Mouse (Mus musculus) liver, embryonic 16.5 days (tissue): ENCODE measurements around the gene Arhgdia. TPM values are rescaled to one million over a fixed set of nuclear protein-coding genes. Genes with fewer than 3 reads are reported as not detected.
A peak's percentile ranks its signal among the peaks of the same experiment; 100 is the strongest.

Experiments
- ATAC-seq: fragments of 200-750 bp; cut with Nextera tagmentation; 2 replicates; pipeline ENCODE4 v1.8.0; 2017; ENCODE audit warnings: low read depth, mild to moderate bottlenecking, moderate number of reproducible peaks, moderate library complexity
- H3K27ac ChIP-seq: fragments of 300-500 bp; sonication (generic); 2 replicates; pipeline ENCODE4 v1.5.1; 2014; ENCODE audit warnings: mild to moderate bottlenecking, low read length
- H3K27me3 ChIP-seq: fragments of 300-500 bp; sonication (generic); 2 replicates; pipeline ENCODE4 v1.6.1; 2014; ENCODE audit warnings: low read depth, low read length, mixed read lengths; ENCODE audit not compliant: control insufficient read depth, insufficient read depth
- H3K36me3 ChIP-seq: fragments of 300-500 bp; sonication (generic); 2 replicates; pipeline ENCODE4 v1.6.1; 2014; ENCODE audit warnings: mild to moderate bottlenecking; ENCODE audit not compliant: control insufficient read depth, insufficient read depth
- H3K4me1 ChIP-seq: fragments of 300-500 bp; sonication (generic); 2 replicates; pipeline ENCODE4 v1.6.1; 2014; ENCODE audit warnings: low read depth, low read length, mixed read lengths; ENCODE audit not compliant: control insufficient read depth
- H3K4me2 ChIP-seq: fragments of 300-500 bp; sonication (generic); 2 replicates; pipeline ENCODE4 v1.6.1; 2014; ENCODE audit warnings: low read depth, low read length, mixed read lengths
- H3K4me3 ChIP-seq: fragments of 300-500 bp; sonication (generic); 2 replicates; pipeline ENCODE4 v1.5.1; 2014; ENCODE audit warnings: low read depth, mild to moderate bottlenecking, low read length
- H3K9ac ChIP-seq: fragments of 300-500 bp; sonication (generic); 2 replicates; pipeline ENCODE4 v1.6.1; 2014; ENCODE audit warnings: low read depth, low read length
- H3K9me3 ChIP-seq: fragments of 300-500 bp; sonication (generic); replicated peaks from 2 replicates; pipeline ENCODE4 v1.6.1; 2016; ENCODE audit warnings: low read length; ENCODE audit not compliant: control insufficient read depth
- WGBS: fragments of 180-500 bp; shearing (Covaris S2); extraction: QIAGEN DNeasy Blood & Tissue Kit; methylation state at CpG from one replicate; pipeline ENCODE4 v1.1.7; 2014; ENCODE audit not compliant: insufficient replicate concordance; 5-methylcytosine and 5-hydroxymethylcytosine counted together
- polyA plus RNA-seq: library from polyadenylated mRNA; unstranded; fragments of >200 nt; fragmentation: Nextera tagmentation; extraction: Ambion mirVana; gene quantifications from 2 replicates; pipeline ENCODE4 v1.2.1, GENCODE M21; 2015

The Arhgdia gene
- polyA plus RNA-seq, 1 experiment from 2014 or later, result 205 TPM

DNA sequence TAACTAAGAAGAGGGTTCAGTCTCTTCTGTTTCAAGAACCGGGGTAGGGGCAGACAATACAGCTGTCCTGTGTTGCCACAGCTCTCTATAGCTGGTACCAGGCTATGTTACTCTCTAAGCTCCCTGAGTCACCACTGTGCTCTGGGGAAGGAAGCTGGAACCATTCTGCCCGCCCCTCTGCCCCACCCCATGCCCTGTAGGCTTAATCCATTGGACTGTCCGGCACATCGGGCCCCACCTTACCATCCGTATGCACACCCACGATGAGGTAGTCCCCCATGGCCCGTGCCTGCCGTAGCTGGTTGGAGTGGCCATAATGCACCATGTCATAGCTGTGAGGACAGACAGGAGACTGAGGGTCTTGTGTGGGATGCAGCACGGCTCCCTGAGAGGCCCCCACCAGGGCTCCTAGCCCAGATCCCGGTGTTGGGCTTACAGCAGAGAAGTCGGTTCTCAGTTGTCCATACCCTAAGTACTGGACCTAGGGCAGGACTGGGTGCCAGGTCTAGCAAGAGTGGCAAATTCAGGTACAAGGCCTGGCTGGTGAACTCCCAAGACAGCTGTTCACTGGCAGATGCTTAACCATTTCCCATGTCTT is 34.3 kb upstream of the Arhgdia start:
- peaks cover 32% of the 10 kb centered on the region for H3K4me1 ChIP-seq
- H3K4me3 ChIP-seq, result peak overlapping the region; percentile 16
- H3K9me3 ChIP-seq, result no peaks in the 10 kb centered on the region
- H3K27me3 ChIP-seq, result no peaks in the 10 kb centered on the region
- H3K9ac ChIP-seq, result peak overlapping the region; percentile 28; the same call in 1 of the 2 replicates
- 77% methylated on average over 11 of the region's 11 CpGs for WGBS
- H3K4me2 ChIP-seq, result peak overlapping the region; percentile 90
- no peak for ATAC-seq
- no peak overlapping the region; the same call in 1 of the 2 replicates for H3K27ac ChIP-seq
- H3K36me3 ChIP-seq, result peaks cover 46% of the 10 kb centered on the region

DNA sequence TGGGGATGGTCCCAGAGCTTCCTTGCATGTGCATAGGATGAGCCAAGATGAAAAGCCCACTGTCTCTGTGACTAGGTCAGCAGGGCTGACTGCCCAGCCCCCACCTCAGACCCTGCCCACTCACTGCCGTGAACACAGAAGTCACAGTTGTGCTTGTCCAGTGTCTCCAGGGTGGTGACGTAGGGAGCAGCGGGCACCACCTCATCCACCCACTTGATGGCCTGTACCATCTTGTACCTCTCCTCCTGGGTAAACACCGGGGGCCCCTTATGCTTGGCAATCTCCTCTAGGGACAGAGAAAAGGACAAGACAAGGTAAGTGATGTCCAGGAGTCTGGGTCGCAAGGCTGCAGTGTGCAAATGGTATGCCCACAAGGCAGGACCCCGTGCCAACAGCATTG is 33.7 kb upstream of the Arhgdia start:
- no peak overlapping the region for H3K27ac ChIP-seq
- H3K9ac ChIP-seq, result no peak overlapping the region
- WGBS, result 85% methylated on average over 6 of the region's 6 CpGs
- no peak overlapping the region for H3K4me2 ChIP-seq
- H3K27me3 ChIP-seq, result no peaks in the 10 kb centered on the region
- H3K4me3 ChIP-seq, result no peak overlapping the region
- peaks cover 40% of the 10 kb centered on the region for H3K36me3 ChIP-seq
- no peak for ATAC-seq
- H3K9me3 ChIP-seq, result no peaks in the 10 kb centered on the region
- peaks cover 32% of the 10 kb centered on the region for H3K4me1 ChIP-seq

DNA sequence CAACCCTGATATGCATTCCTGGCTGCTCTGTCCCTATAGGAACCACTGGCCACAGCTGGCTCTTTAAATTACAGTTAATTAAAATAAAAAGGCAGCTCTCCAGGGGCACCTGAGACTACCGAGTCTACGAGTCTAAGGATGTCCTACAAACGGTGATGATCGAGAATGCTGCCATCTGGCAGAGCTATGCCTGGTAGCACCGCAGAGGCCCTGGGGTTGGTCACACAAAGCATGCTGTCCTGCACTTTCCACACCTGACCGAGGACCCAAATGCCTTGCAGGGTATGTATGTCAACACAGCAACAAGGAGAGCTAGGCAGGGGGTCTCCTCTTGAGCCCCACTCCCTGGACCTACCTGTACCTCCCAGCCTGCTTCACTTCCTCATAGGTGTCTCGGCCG is 32.6 kb upstream of the Arhgdia start:
- Histone ChIP-seq H3K27ac (no peak overlapping the region), H3K9ac (no peak overlapping the region), H3K4me3 (no peak overlapping the region), H3K9me3 (no peaks in the 10 kb centered on the region), H3K4me1 (peaks cover 40% of the 10 kb centered on the region), H3K4me2 (no peak overlapping the region), H3K27me3 (no peaks in the 10 kb centered on the region), H3K36me3 (peaks cover 29% of the 10 kb centered on the region)
- no peak for ATAC-seq
- 83% methylated on average over 8 of the region's 8 CpGs for WGBS

DNA sequence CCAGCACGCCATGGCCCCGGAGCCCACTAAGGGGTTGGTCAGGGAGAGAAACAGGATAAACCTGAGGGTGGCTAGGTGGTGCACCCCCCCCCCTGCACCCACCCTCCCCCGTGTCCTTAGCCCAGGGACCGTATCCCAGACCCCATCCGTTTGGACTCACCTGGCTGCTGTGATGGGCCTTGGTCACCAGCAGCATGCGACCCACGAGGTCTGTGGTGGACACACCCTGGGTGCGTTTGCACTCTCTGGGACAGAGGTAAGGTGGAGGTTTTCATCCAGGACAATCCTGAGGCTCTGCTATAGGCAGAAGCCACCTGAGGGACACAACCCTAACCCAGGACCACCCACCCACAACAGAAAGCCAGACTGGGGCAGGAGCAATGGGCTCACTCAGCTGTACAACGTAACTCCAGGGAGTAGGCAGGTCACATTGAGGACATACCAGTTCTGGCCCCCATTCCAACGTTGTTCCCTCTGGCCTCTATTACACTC is 32.1 kb upstream of the Arhgdia start:
- Histone ChIP-seq H3K4me2 (no peak overlapping the region), H3K4me3 (no peak overlapping the region), H3K36me3 (peaks cover 24% of the 10 kb centered on the region), H3K27ac (no peak overlapping the region), H3K9ac (no peak overlapping the region), H3K27me3 (peaks cover 1% of the 10 kb centered on the region), H3K4me1 (peaks cover 37% of the 10 kb centered on the region), H3K9me3 (no peaks in the 10 kb centered on the region)
- ATAC-seq, result no peak
- 83% methylated on average over 10 of the region's 10 CpGs for WGBS

DNA sequence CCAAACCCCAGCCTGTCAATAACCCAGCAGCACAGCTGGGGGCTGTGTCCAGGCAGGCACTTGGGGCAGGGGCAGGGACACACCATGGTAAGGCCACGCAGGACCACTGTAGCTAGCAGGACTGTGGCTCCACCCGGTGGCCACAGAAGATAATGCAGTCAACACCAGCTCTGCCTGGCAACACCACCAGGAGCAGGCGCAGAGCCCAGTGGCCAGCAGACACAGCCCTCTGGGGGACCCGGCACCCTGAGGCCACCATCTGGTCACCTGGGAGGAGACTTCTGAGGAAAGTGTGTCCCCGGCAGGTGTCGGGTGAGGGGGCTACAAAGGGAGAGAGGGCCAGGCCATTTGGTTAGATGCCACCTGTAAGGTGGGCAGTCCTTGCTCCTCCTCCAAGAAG is 31.3 kb upstream of the Arhgdia start:
- 0 out of 2 replicates have a peak, but pooled peaks have one; percentile 9 for ATAC-seq
- no peak overlapping the region for H3K27ac ChIP-seq
- H3K9ac ChIP-seq, result no peak overlapping the region
- no peak overlapping the region for H3K4me3 ChIP-seq
- peaks cover 5% of the 10 kb centered on the region for H3K27me3 ChIP-seq
- H3K4me2 ChIP-seq, result no peak overlapping the region
- H3K4me1 ChIP-seq, result peaks cover 30% of the 10 kb centered on the region
- peaks cover 19% of the 10 kb centered on the region for H3K36me3 ChIP-seq
- WGBS, result 34% methylated on average over 6 of the region's 6 CpGs
- no peaks in the 10 kb centered on the region for H3K9me3 ChIP-seq

DNA sequence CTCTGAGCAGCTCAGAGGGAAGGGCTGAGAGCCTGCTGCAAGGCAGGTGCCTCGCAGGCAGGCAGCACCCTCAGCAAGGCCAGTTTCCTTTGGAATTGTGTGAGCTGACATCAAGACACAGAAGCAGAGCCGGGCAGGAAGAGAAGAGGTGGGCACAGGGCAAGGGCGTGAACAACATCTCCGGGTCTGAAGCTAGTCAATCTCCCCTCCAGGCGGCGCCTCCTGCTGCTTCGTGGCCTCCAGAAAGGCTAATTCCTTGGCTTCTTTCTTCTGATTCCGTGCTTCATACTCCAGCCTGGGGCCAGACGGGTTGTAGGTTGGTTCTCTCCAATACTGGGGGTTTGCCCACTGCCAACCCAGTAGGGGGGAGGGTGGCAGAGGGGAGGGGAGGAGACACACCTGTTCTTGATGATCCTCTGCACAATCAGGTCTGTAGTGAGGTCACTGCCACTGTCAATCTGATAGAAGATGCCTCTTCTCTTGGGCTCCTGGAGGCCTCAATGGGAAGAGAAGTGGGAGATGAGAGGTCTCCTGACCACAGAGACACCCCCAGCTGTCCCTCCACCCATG is 29.1 kb upstream of the Arhgdia start:
- Histone ChIP-seq H3K9me3 (no peaks in the 10 kb centered on the region), H3K9ac (no peak overlapping the region), H3K4me1 (peaks cover 12% of the 10 kb centered on the region), H3K36me3 (peaks cover 19% of the 10 kb centered on the region), H3K4me2 (no peak overlapping the region), H3K4me3 (no peak overlapping the region), H3K27me3 (peaks cover 5% of the 10 kb centered on the region), H3K27ac (no peak overlapping the region)
- no peak for ATAC-seq
- 75% methylated on average over 9 of the region's 9 CpGs for WGBS

DNA sequence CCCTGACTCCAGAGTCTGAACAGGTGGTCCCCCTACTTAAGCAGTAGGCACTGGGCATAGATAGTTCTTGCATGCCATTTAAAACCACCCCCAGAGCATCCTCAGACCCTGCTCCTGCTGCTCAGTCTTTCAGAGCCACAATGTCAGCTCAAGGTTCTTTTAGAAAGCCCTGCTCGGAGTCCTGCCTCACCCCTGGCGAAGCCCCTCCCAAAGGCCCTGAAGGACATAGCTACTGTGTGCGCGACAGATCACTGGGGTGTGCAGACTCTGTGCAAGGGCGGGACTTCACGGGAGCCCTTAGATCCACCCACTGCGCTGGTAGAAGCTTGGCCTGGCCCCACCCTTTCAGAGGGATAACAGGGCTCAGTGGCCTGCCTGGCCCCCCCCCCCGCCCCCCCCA is 27.8 kb upstream of the Arhgdia start:
- H3K27me3 ChIP-seq, result peaks cover 5% of the 10 kb centered on the region
- H3K4me2 ChIP-seq, result peak overlapping the region; percentile 59; the same call in 1 of the 2 replicates
- H3K9me3 ChIP-seq, result no peaks in the 10 kb centered on the region
- 26% methylated on average over 8 of the region's 8 CpGs for WGBS
- H3K4me1 ChIP-seq, result peaks cover 11% of the 10 kb centered on the region
- no peak overlapping the region for H3K9ac ChIP-seq
- no peak overlapping the region for H3K27ac ChIP-seq
- no peak overlapping the region for H3K4me3 ChIP-seq
- peaks cover 19% of the 10 kb centered on the region for H3K36me3 ChIP-seq
- peak; percentile 61 for ATAC-seq

DNA sequence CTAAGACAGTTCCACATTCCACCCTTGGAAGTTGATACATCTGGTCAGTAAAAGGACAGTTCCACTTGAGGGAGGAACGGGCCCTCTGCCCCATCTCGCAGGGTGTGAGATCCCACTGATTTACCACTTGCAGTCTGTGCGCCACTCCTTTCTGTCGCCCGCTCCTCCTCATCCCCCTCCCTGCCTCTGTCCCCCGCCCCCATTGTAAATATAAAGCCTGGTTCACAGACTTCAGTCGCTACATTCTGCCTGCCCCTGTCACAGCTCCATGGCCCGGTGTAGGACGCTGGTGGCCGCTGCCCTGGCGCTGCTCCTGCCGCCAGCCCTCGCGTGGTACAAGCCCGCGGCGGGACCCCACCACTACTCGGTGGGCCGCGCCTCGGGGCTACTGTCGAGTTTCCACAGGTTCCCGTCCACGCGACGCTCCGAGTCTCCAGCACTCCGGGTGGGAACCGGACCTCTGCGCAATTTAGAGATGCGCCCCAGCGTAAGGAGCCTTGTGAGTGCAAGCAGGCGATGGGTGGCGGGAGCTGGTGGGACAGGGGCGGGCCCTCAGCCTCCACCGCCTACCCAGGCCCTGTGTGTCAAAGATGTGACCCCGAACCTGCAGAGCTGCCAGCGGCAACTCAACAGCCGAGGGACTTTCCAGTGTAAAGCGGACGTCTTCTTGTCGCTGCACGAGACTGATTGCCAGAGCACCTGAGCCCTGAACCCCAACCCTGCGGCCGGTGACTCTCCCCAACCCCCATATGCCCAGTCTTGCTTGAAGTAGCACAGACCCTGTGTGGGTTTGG is 27.0 kb upstream of the Arhgdia start, which contains the start of gene Npb:
Gene Npb, plus strand, starts transcription at position 237 of the 794 bp plus-strand sequence.
- WGBS, result 16% methylated on average over 45 of the region's 45 CpGs
- Histone ChIP-seq H3K27me3 (peaks cover 5% of the 10 kb centered on the region), H3K4me3 (peak within 1 kb of the TSS; percentile 45), H3K9me3 (no peaks in the 10 kb centered on the region), H3K9ac (peak within 1 kb of the TSS; percentile 37; the same call in 1 of the 2 replicates), H3K4me1 (peaks cover 18% of the 10 kb centered on the region), H3K36me3 (peaks cover 18% of the 10 kb centered on the region), H3K4me2 (peak within 1 kb of the TSS; percentile 59), H3K27ac (peak within 1 kb of the TSS; percentile 58)
- ATAC-seq, result peak; percentile 23
